Mouse (Mus musculus) heart, adult 2 months (tissue): ENCODE results near the gene Cspg4. TPM values are rescaled to one million over a fixed set of nuclear protein-coding genes. Genes with fewer than 3 reads are reported as not detected.

Experiments
- DNase-seq, 2 experiments: peaks; one replicate each; pipeline ENCODE4 v3.0.0; 2021
- H3K27ac ChIP-seq: fragments of 200-600 bp; 2 replicates; pipeline ENCODE4 v1.8.1; 2022
- H3K27me3 ChIP-seq: fragments of 200-500 bp; 2 replicates; pipeline ENCODE4 v1.6.1; 2012; ENCODE audit warnings: mild to moderate bottlenecking, low read length, inconsistent platforms, mixed read lengths; ENCODE audit not compliant: control insufficient read depth, insufficient read depth
- H3K36me3 ChIP-seq: fragments of 200-500 bp; 2 replicates; pipeline ENCODE4 v1.6.1; 2012; ENCODE audit warnings: low read length, inconsistent platforms; ENCODE audit not compliant: control insufficient read depth, insufficient read depth
- H3K4me1 ChIP-seq: fragments of 200-500 bp; 2 replicates; pipeline ENCODE4 v1.6.1; 2011; ENCODE audit warnings: low read length; ENCODE audit not compliant: control insufficient read depth, insufficient read depth
- H3K4me3 ChIP-seq: fragments of 200-600 bp; 2 replicates; pipeline ENCODE4 v1.8.1; 2022
- H3K79me2 ChIP-seq: fragments of 200-500 bp; replicated peaks from 2 replicates; pipeline ENCODE4 v1.6.1; 2012; ENCODE audit warnings: mild to moderate bottlenecking, inconsistent platforms, low read length, moderate library complexity, mixed read lengths; ENCODE audit not compliant: control insufficient read depth, insufficient read depth
- H3K9ac ChIP-seq: fragments of 200-500 bp; 2 replicates; pipeline ENCODE4 v1.6.1; 2012; ENCODE audit warnings: low read depth, mild to moderate bottlenecking, control low read depth, inconsistent platforms, low read length, mixed read lengths
- CTCF ChIP-seq: fragments of 200-600 bp; IDR thresholded peaks from 2 replicates; pipeline ENCODE4 v1.8.1; 2022; ENCODE audit warnings: antibody characterized with exemption, mild to moderate bottlenecking, moderate library complexity
- EP300 ChIP-seq: fragments of 200-500 bp; IDR thresholded peaks from 2 replicates; pipeline ENCODE4 v1.6.1; 2011; ENCODE audit warnings: low read depth, low read length, control low read depth; ENCODE audit not compliant: insufficient read depth
- POLR2A ChIP-seq: fragments of 200-500 bp; IDR thresholded peaks from 2 replicates; pipeline ENCODE4 v1.6.1; 2011; ENCODE audit warnings: mild to moderate bottlenecking, low read depth, low read length, control low read depth; ENCODE audit not compliant: insufficient read depth
- WGBS: fragments of 180-500 bp; shearing (Covaris S2); methylation state at CpG from one replicate; pipeline ENCODE4 v1.1.7; 2018; 5-methylcytosine and 5-hydroxymethylcytosine counted together
- intact Hi-C: fragments of 180-260 bp; cut with DNase I; formaldehyde crosslinking; loops from one replicate; pipeline ENCODE4 v1.15.1; 2025
- polyA plus RNA-seq: library from polyadenylated mRNA; depleted of rRNA; stranded (reverse); fragments of >200 nt; gene quantifications from 2 replicates; pipeline ENCODE4 v1.2.3, GENCODE M21; 2012
- total RNA-seq, 2 experiments: library from RNA; stranded (reverse); gene quantifications; 2 replicates each; pipeline ENCODE4 v1.2.3; 2021

Cspg4 gene
- total and polyA plus RNA-seq, 3 experiments, result 12.7 to 15.7 (median 13.7) TPM

- intact Hi-C loops, result no loop called here
- H3K9ac ChIP-seq, result no peak overlapping the region
Observed at GRCm38 (mm10) chr9:56857463-56857862, 7.4 kb upstream of the Cspg4 start.

GRCm38 (mm10) chr9:56860035-56860434, 4.8 kb upstream of the Cspg4 start:
- Histone ChIP-seq H3K4me3 (no peak overlapping the region), H3K4me1 (peaks cover 11% of the 10 kb centered on the region), H3K9ac (no peak overlapping the region), H3K27me3 (no peaks in the 10 kb centered on the region), H3K36me3 (no peaks in the 10 kb centered on the region), H3K27ac (no peak overlapping the region), H3K79me2 (no peaks in the 10 kb centered on the region)
- intact Hi-C loops, result loop anchor here (2.0 kb wide), 1 partner anchor 15 kb away; no protein-coding TSS in a partner anchor
- no peak for DNase-seq
- TF ChIP-seq POLR2A (no peak), CTCF (no peak), EP300 (no peak)
- 50% methylated on average over 3 of the region's 3 CpGs for WGBS

More at GRCm38 (mm10) chr9:56857463-56857862, 7.4 kb upstream of the Cspg4 start:
- Histone ChIP-seq H3K79me2 (no peaks in the 10 kb centered on the region), H3K27ac (no peak overlapping the region), H3K4me1 (peaks cover 5% of the 10 kb centered on the region), H3K36me3 (no peaks in the 10 kb centered on the region), H3K27me3 (no peaks in the 10 kb centered on the region), H3K4me3 (no peak overlapping the region)
- peak in 1 of 2 experiments; percentile 31 for DNase-seq
- no peak for TF ChIP-seq CTCF
- peak; percentile 68; the same call in 1 of the 2 replicates for TF ChIP-seq EP300
- 46% methylated on average over 3 of the region's 3 CpGs for WGBS

- Histone ChIP-seq H3K27me3 (no peaks in the 10 kb centered on the region), H3K36me3 (no peaks in the 10 kb centered on the region), H3K79me2 (no peaks in the 10 kb centered on the region), H3K4me3 (no peak overlapping the region), H3K4me1 (peaks cover 11% of the 10 kb centered on the region), H3K9ac (no peak overlapping the region), H3K27ac (peak overlapping the region; percentile 33; the same call in 1 of the 2 replicates)
- peak; percentile 54 to 63 for DNase-seq
- 35% methylated on average over 15 of the region's 15 CpGs for WGBS
- intact Hi-C loops, result loop anchor here (2.0 kb wide), 1 partner anchor 16 kb away; no protein-coding TSS in a partner anchor
- TF ChIP-seq CTCF, result no peak
- TF ChIP-seq EP300, result 0 out of 2 replicates have a peak, but pooled peaks have one; percentile 35
- TF ChIP-seq POLR2A, result no peak
Observed at GRCm38 (mm10) chr9:56860486-56861269, 4.2 kb upstream of the Cspg4 start.

DNA sequence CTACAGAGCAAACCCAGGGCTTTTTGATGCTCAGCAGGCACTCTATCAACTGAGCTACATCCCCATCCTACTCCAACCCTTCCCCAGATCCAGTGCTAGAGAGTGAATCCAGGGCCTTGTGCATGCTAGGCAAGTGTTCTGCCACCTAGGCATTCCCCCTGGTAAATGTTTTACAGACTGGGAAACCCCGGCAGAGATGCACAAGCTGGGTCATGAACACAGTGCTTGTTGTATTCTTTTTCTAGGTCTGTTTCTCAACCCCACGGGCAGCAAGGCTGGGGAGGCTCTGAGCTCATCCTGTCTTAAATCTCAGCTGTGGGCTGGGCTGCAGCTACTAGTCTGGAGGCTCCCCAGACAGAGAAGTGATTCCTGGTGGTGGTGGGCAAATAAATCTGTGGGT, 2.0 kb upstream of the Cspg4 start:
- WGBS, result 73% methylated on average over 2 of the region's 2 CpGs
- DNase-seq, result no peak
- Histone ChIP-seq H3K79me2 (no peaks in the 10 kb centered on the region), H3K27ac (no peak overlapping the region), H3K4me3 (no peak overlapping the region), H3K27me3 (no peaks in the 10 kb centered on the region), H3K4me1 (peaks cover 9% of the 10 kb centered on the region), H3K9ac (no peak overlapping the region), H3K36me3 (no peaks in the 10 kb centered on the region)
- TF ChIP-seq EP300 (no peak), POLR2A (no peak), CTCF (no peak)
- intact Hi-C loops, result no loop called here

DNA sequence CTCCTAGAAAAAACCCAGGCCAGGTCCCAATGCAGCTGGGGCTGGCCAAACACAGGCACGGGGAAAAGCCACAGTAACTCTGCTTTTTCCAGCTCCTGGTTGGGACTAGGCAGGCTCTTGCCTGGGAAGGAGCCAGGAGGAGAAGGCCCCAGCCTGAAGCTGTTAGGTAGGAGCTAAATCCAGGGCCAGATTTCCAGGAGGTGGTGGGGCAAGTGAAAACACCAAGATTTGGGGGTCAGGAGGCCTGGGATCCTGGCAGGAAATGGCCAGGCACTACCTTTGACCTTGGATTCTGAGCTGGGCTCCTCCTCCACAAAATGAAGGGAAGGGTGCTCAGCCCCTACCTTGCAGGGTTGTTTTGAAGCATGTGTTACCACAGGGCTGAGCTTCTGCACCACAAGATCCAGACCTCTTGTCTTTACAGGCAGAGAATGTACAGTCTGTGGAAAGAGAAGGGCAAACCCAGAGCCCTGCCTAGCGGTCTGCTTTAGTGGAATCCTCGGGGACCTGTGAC, 560 bp upstream of the Cspg4 start, which contains the start of gene Odf3l1:
Gene Odf3l1, minus strand, starts transcription at position 464 of the 514 bp plus-strand sequence.
- Histone ChIP-seq H3K27me3 (no peaks in the 10 kb centered on the region), H3K9ac (peak within 1 kb of the TSS; percentile 62), H3K4me3 (peak within 1 kb of the TSS; percentile 57), H3K79me2 (no peaks in the 10 kb centered on the region), H3K4me1 (peaks cover 9% of the 10 kb centered on the region), H3K27ac (peak within 1 kb of the TSS; percentile 72), H3K36me3 (no peaks in the 10 kb centered on the region)
- no peak for TF ChIP-seq POLR2A
- TF ChIP-seq EP300, result 0 out of 2 replicates have a peak, but pooled peaks have one; percentile 7
- no peak for TF ChIP-seq CTCF
- DNase-seq, result peak in 1 of 2 experiments; percentile 48
- WGBS, result 13% methylated on average over 3 of the region's 3 CpGs
- intact Hi-C loops, result no loop called here

DNA sequence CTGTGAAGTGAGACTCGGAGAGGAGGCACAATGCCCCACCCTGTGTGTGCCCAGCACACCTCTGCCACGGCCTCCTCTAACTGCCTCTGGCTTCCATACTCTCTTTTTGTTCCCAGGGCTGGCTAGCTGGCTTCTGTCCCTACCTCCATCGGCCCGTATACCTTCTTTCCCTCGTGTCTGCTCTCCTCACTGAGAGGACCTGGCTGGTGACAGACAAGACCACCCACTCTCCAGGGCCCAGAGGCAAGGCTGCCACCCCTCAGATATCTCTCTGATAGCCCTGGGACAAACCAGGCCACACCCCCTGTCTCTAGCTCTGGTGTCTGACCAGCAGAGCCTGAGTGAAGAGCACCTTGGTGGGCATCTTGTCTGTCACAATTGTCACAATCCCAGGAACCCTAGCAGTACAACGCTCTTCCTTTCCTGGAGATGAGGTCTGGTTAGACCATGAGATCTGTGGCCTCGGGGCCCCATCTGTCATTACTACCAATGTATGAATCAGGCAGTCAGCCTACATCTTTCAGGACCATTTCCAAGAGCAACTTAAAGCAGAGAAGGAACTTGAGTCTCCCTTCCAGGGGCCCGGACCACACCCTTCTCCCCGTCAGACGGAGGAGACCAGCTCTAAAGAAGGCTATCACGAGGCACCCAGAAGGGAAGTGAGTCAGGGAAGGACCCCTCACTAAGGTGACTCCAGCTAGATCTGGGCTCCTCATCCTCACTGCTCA, 1.0 kb downstream of the Cspg4 start:
- peaks cover 7% of the 10 kb centered on the region for H3K4me1 ChIP-seq
- no peak for TF ChIP-seq CTCF
- TF ChIP-seq EP300, result no peak
- TF ChIP-seq POLR2A, result no peak
- DNase-seq, result no peak
- H3K79me2 ChIP-seq, result no peaks in the 10 kb centered on the region
- peak overlapping the region; percentile 57 for H3K4me3 ChIP-seq
- peak overlapping the region; percentile 72 for H3K27ac ChIP-seq
- H3K27me3 ChIP-seq, result no peaks in the 10 kb centered on the region
- WGBS, result 52% methylated on average over 11 of the region's 11 CpGs
- intact Hi-C loops, result no loop called here
- H3K36me3 ChIP-seq, result no peaks in the 10 kb centered on the region
- H3K9ac ChIP-seq, result peak overlapping the region; percentile 39
